Mouse (Mus musculus): Measurements from ENCODE around the gene Arid3a.

Arid3a gene

DNA sequence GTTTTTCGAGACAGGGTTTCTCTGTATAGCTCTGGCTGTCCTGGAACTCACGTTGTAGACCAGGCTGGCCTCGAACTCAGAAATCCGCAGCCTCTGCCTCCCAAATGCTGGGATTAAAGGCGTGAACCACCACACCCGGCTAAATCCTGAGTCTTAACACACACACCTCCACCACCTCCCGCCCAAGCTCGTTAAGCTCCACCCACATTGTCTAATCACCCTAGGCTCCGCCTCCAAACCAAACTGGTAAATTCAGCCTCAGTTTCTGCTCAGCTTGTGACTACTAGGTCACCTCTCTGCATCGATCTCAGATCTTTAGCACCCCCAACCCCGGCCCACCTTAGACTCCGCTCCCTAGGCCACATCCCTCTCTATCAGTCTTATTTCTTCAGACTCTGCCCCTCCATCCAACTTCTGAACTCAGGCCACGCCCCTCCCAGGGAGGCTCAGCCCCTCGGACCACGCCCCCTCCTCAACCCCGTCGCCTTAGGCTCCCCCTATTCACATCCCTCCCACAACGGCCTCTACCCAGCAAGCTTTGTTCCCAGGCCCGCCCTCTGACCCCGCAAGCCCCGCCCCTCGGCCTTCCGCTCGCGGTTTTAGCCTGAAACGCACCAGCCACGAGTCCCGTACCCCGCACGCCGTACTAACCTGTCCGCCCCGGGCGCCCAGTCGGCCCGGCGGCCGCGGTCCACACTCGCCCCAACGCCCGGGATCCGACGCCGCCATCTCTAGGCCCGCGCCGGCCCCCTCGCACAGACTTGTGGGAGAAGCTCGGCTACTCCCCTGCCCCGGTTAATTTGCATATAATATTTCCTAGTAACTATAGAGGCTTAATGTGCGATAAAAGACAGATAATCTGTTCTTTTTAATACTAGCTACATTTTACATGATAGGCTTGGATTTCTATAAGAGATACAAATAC is 18.4 kb upstream of the Arid3a start, which contains the start of gene Med16:
Med16 (minus strand) TSS at position 757 of the 925 bp plus-strand sequence.
- DNase-seq (ENCODE audit: low spot score) = peak; percentile 97

DNA sequence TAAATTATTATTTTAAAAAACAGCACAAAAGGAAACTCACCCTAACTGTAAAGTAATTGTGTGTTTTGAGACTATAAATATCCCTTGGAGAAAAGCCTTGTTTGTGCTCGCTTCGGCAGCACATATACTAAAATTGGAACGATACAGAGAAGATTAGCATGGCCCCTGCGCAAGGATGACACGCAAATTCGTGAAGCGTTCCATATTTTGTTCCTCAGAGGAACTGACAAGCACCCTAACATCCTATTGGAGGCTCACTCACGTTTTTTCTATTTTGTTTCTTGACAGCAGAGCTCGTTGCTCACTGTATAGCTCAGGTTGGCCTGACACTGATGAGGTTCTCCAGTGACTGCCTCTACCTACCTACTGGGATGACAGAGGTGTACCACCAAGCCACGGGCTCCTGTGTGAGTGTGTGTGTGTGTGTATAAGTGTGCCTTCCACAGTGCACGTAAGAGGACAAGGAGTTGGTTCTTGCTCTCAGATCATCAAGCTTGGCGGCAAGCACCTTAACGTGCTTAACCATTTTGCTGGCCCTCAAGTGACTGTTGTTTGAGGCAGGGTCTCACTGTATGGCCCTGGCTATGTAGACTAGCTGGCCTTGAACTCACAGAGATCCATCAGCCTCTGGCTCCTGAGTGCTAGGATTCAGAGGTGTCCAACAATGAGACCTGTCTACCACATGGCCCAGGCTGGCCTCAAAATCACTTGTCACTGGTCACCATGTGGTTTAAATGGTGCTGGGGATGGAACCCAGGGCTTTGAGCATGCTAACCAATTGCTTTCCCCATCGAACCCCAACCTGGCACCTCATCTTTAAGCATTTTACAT is 17.5 kb upstream of the Arid3a start:
- no peak for DNase-seq (ENCODE audit: low spot score)

GRCm38 (mm10) chr10:79910556-79910955 is 16.3 kb upstream of the Arid3a start, which contains the start of gene Gm26602:
TSS of gene Gm26602 (plus strand) at chr10:79910856.
- DNase-seq (ENCODE audit: low spot score) = no peak

GRCm38 (mm10) chr10:79912412-79912811 is 14.4 kb upstream of the Arid3a start:
- no peak for DNase-seq (ENCODE audit: low spot score)

GRCm38 (mm10) chr10:79914131-79914947 is 12.5 kb upstream of the Arid3a start:
- no peak for DNase-seq (ENCODE audit: low spot score)

GRCm38 (mm10) chr10:79914948-79915596 is 11.8 kb upstream of the Arid3a start:
- DNase-seq (ENCODE audit: low spot score) = peak; percentile 71

- DNase-seq (ENCODE audit: low spot score) = no peak
Observed at GRCm38 (mm10) chr10:79916081-79916480, 10.8 kb upstream of the Arid3a start.

- peak; percentile 90 for DNase-seq (ENCODE audit: low spot score)
Observed at GRCm38 (mm10) chr10:79916808-79917531, 9.9 kb upstream of the Arid3a start, which contains the start of gene Kiss1r. TSS of gene Kiss1r (plus strand) at chr10:79916971.

- no peak for DNase-seq (ENCODE audit: low spot score)
Observed at GRCm38 (mm10) chr10:79917532-79918100, 9.2 kb upstream of the Arid3a start.

DNA sequence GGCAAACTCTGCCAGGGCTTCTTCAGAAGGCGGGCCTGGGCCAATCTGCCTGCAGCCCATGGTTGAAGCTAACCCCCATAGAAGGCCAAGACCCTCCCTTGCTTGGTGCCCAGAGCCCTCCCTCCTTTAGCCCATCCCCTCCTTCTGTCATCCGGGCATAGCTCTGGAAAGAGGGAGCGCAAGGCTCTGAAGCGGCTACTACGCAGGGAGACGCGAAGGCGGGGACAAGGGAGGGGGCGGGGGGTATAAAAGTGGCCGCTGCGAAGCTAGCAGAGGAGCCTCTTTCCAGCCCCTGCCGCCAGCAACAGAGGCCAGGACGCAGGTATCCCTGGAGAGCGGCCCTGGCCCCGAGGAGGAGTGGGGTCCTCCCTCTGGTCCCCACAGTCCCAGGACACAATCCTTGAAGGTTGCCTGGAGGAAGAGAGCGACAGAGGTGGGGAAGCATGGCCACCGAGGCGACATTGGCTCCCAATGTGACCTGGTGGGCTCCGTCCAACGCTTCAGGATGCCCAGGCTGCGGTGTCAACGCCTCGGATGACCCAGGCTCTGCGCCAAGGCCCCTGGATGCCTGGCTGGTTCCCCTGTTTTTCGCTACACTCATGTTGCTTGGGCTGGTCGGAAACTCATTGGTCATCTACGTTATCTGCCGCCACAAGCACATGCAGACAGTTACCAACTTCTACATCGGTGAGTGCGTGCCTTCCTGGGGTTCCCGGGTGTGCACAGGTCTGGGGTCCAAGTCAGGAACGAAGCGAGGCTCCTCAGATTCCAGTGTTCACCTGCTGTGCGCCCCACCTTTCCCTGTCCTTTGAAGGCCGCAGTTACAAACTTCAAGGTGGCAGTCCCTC is 8.4 kb upstream of the Arid3a start:
- no peak for DNase-seq (ENCODE audit: low spot score)

DNA sequence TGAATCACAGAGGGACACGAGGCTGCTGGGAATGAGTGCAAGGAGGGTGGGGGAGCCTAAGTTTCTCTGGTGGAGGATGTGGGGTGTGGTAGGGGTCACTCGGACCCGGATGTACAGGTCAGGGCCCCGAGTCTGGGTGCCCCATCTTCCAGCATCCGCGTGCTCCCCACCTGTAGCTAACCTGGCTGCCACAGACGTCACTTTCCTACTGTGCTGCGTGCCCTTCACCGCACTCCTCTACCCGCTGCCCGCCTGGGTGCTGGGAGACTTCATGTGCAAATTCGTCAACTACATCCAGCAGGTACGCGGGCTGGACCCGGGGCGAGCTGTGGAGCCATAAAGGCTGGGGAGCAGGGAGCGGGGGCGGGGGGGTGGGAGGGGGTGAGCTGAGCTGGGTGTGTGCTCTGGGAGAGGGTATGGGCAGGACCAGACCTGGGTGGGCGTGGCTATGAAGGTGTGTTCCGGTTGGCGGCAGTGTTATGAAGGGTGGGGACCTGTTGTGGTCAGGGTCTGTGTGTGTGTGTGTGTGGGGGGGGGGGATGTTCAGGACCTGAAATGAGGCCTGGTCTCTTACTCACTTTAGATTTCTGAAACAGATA is 7.5 kb upstream of the Arid3a start:
- DNase-seq (ENCODE audit: low spot score) = no peak

GRCm38 (mm10) chr10:79920056-79920890 is 6.6 kb upstream of the Arid3a start:
- DNase-seq (ENCODE audit: low spot score) = no peak

- DNase-seq (ENCODE audit: low spot score) = no peak
Observed at GRCm38 (mm10) chr10:79920958-79921535, 5.8 kb upstream of the Arid3a start, which contains the start of gene R3hdm4. TSS of gene R3hdm4 (minus strand) at chr10:79921208.

- DNase-seq (ENCODE audit: low spot score) = no peak
Observed at GRCm38 (mm10) chr10:79921572-79921971, 5.3 kb upstream of the Arid3a start.

DNA sequence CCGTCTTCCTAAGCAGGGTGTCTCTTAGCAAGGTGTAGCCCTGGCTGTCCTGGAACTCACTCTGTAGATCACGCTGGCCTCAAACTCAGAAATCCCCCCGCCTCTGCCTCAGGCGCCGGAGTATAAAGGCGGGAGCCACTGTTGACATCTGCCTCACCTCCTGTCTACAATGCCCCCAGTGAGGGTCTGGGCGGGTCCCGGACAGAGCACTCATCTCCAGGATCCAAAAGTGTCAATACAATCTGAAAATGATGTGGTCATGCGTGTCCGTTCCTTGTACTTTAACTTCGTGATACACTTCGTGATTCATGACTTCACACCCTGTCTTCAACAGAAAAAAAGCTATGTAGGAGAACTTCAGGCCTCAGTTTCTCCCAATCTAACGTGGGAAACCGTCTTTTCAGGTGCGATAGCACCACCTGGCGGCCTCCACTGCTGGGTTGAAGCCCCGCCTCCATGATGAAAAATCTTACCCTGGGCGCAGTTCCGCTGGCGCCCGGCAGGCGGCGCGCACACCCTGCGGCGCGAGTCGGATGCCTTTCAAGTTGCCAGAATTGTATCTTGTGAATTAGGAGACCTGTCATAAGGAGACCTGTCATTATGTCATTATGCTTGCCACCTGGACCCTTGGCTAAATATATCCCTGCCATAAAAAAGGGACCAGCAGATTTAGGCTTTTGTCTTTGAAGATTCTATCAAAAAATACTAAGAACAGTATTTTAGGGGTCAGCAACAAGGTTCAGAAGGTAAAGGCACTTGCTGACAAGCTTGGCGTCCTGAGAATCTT is 1.7 kb upstream of the Arid3a start:
- DNase-seq (ENCODE audit: low spot score) = peak; percentile 91

DNA sequence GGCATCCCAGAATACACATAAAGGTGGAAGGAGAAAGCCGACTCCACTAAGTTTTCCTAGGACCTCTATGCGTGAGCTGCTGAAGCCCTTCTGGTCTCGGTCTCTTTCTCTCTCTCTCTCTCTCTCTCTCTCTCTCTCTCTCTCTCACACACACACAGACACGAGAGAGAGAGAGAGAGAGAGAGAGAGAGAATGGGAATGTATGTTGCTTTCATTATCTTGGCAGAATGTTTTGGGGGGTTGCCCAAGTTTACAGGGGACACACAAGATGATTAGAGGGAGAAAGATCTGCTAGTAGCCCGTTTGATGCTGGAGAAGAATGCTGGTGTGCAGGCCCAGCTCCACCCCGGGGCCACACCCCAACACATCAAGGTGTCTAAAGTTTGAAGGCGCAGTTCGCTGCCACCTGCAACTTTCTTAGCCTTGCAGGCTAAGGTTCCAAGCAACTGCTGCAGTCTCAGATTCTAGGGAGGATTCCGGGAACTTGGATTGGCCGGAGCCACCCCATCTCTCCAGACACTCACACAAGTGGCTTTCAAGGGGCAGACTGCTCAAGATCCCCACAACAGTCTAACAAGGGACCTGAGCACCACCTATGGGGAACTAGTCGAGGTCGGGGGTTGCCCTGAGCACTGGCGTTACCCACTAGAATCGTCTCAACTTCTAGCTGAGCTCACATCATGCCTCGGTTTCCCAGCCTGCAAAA is 905 bp upstream of the Arid3a start:
- DNase-seq (ENCODE audit: low spot score) = no peak
